Mouse (Mus musculus): ENCODE data around the gene Dnaic1. TPM values are rescaled to one million over a fixed set of nuclear protein-coding genes. Genes with fewer than 3 reads are reported as not detected.

Dnaic1 gene
- polyA plus RNA-seq, 1 experiment: not detected

DNA sequence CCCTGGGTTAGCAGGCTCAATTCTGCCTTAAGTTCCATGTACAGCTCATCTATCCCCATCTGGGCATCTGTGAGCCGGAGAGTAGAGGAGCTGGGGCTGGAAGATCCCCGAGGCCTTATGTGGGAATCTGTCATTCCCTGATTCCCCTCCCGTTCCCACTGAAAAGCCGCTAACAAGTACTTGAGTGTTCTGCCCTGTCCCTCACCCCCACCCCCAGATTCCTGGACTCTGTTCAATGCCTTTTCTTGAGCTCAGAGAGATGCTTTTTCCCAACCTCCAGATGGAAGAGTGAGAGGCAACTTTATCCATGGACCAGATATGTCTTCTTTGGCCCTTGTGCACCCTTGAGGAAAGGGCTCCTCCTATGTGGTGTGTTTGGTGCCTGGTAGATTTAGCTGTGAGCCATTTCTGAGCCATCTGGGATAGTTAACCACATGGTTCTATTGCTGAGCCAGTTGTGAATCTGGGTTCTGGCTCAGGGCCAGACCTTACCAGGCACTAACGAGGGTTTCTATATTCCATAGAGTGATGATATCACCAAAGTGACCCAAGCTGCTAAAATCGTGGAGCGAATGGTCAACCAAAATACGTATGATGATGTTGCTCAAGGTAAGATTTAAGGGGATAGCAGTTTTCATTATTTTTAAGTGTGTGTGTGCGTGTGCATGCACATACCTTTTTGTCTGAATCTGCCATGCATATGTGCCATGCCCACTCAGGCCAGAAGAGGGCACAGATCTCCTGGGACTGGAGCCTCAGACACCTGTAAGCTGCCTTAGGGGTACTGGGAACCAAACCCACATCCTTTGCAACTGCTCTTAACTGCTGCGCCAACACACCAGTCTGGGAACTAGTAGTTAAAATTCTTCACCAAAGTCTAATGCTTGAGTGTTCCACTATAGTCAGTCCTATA is 40.4 kb downstream of the Dnaic1 start:
- TF ChIP-seq CTCF (IDR thresholded peaks at IDR 0.05; ENCODE audit: low read depth, low read length) (0 out of 2 replicates have a peak, but pooled peaks have one; percentile 20), POLR2A (IDR thresholded peaks at IDR 0.05; ENCODE audit: borderline replicate concordance, low read depth, low read length) (no peak)

DNA sequence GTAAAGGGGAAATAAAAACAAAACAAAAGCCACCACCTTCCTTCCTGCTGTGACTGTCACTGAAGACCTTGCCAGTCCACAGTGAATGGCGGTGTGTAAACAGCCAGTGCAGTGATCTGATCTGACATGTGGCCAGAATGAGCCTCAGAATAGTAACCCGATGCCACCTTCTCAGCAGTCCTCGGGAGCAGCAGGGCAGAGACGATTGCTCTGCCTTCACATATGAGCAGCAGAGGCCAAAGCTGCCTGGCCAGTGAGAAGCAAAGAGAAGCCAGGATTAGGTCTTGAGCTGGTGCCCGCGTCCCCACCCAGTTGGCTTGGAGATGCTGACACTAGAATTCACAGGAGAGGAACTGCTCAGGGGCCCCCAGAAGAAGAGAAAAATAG is 41.0 kb downstream of the Dnaic1 start:
- Histone ChIP-seq H3K27ac (ENCODE audit: insufficient read depth, low read depth, low read length) (no peak overlapping the region), H3K4me1 (ENCODE audit: control insufficient read depth, insufficient read depth, low read length) (peaks cover 3% of the 10 kb centered on the region; the same call in 1 of the 2 replicates), H3K4me3 (ENCODE audit: insufficient read depth, low read length) (no peak overlapping the region)
- no peak for TF ChIP-seq POLR2A (IDR thresholded peaks at IDR 0.05; ENCODE audit: borderline replicate concordance, low read depth, low read length)
- no peak for TF ChIP-seq CTCF (IDR thresholded peaks at IDR 0.05; ENCODE audit: low read depth, low read length)

More for the DNA sequence above, 40.4 kb downstream of the Dnaic1 start:
- Histone ChIP-seq H3K4me1 (ENCODE audit: control insufficient read depth, insufficient read depth, low read length) (peaks cover 3% of the 10 kb centered on the region; the same call in 1 of the 2 replicates), H3K27ac (ENCODE audit: insufficient read depth, low read depth, low read length) (no peak overlapping the region), H3K4me3 (ENCODE audit: insufficient read depth, low read length) (no peak overlapping the region)

DNA sequence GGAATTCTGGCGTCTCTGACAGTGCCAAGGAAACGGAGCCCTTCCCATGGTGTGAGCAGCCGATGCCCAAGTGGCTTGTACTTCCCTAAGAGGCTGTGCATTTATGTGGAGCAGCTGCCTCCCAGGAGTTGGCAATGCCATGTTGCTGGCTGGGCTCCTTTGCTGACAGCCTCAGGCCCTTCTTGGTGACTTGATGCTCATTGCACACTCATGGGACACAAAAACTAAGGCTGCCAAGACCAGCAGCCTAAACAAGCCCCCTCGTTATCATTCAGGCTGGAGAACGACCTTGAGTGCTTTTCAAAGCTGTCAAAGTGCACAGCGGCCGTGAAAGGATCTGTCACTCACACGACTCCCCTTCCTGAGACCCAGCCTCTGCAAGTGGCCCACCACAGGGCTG is 42.6 kb downstream of the Dnaic1 start:
- TF ChIP-seq CTCF (IDR thresholded peaks at IDR 0.05; ENCODE audit: low read depth, low read length) (no peak), POLR2A (IDR thresholded peaks at IDR 0.05; ENCODE audit: borderline replicate concordance, low read depth, low read length) (no peak)
- H3K4me1 ChIP-seq (ENCODE audit: control insufficient read depth, insufficient read depth, low read length): peaks cover 3% of the 10 kb centered on the region; the same call in 1 of the 2 replicates
- H3K4me3 ChIP-seq (ENCODE audit: insufficient read depth, low read length): no peak overlapping the region
- H3K27ac ChIP-seq (ENCODE audit: insufficient read depth, low read depth, low read length): no peak overlapping the region

DNA sequence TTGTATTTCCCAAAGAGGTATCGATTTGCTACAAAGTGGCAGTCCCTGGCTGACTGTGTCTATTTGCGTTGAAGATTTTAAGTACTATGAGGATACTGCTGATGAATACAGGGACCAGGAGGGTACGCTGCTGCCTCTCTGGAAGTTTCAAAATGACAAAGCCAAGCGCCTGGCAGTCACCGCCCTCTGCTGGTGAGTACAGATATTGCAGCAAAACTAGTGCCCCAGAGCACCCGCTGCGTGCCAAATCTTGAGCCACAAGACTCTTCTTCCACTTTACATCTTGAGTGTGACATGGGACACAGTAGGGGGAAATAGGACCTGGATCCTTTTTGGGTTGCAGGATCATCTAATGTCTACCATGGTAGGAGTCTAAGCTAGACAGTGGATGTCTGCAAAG is 44.6 kb downstream of the Dnaic1 start:
- Histone ChIP-seq H3K27ac (ENCODE audit: insufficient read depth, low read depth, low read length) (no peak overlapping the region), H3K4me1 (ENCODE audit: control insufficient read depth, insufficient read depth, low read length) (peaks cover 3% of the 10 kb centered on the region; the same call in 1 of the 2 replicates), H3K4me3 (ENCODE audit: insufficient read depth, low read length) (no peak overlapping the region)
- TF ChIP-seq CTCF (IDR thresholded peaks at IDR 0.05; ENCODE audit: low read depth, low read length) (peak; percentile 92), POLR2A (IDR thresholded peaks at IDR 0.05; ENCODE audit: borderline replicate concordance, low read depth, low read length) (no peak)

DNA sequence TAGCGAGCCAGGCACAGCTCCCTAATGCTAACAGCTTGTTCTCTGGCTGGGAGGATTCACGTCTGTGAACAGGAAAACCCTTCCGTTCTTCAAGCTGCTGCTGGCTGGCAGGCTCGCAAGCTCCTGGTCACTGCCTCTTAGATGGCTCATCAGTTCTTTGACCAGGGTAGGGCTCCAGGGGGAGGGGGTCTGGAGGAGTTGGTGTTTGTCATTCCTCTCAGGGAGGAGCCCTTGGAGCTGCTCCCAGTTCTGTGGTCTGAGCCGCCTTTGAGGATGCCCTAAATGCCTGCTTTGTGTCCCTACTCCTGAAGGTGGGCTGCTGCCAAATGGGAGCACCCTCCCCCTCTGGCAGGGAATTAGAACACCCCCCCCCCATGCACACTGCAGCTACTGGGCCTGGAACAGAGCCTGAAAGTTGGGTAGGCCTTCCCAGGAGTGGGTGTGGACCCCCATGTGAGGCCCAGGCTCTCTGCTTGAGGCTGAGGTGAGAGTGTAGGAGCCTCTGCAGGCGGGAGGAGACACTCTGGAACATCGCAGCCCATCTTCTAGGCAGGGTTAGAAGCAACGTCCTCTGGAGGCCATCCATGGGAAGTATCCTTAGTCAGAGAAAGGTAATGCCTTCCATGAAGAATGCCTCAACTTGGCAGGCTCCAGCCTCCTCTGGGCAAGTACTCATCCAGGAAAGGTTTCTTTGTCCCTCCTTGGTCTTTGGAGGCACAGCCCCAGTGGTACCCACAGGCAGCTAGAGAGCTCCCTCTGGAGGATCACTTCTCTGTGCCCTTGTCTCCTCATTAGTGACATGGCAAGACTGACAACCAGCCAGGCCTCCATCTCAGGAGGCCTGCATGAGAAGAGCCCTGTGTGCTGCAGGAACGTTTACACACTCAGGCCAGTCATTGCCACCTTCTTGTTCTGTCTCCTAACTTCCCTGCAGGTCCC is 46.4 kb downstream of the Dnaic1 start:
- Histone ChIP-seq H3K4me1 (ENCODE audit: control insufficient read depth, insufficient read depth, low read length) (peaks cover 3% of the 10 kb centered on the region; the same call in 1 of the 2 replicates), H3K4me3 (ENCODE audit: insufficient read depth, low read length) (no peak overlapping the region), H3K27ac (ENCODE audit: insufficient read depth, low read depth, low read length) (no peak overlapping the region)
- TF ChIP-seq POLR2A (IDR thresholded peaks at IDR 0.05; ENCODE audit: borderline replicate concordance, low read depth, low read length): no peak
- peak; percentile 20; the same call in 1 of the 2 replicates for TF ChIP-seq CTCF (IDR thresholded peaks at IDR 0.05; ENCODE audit: low read depth, low read length)

DNA sequence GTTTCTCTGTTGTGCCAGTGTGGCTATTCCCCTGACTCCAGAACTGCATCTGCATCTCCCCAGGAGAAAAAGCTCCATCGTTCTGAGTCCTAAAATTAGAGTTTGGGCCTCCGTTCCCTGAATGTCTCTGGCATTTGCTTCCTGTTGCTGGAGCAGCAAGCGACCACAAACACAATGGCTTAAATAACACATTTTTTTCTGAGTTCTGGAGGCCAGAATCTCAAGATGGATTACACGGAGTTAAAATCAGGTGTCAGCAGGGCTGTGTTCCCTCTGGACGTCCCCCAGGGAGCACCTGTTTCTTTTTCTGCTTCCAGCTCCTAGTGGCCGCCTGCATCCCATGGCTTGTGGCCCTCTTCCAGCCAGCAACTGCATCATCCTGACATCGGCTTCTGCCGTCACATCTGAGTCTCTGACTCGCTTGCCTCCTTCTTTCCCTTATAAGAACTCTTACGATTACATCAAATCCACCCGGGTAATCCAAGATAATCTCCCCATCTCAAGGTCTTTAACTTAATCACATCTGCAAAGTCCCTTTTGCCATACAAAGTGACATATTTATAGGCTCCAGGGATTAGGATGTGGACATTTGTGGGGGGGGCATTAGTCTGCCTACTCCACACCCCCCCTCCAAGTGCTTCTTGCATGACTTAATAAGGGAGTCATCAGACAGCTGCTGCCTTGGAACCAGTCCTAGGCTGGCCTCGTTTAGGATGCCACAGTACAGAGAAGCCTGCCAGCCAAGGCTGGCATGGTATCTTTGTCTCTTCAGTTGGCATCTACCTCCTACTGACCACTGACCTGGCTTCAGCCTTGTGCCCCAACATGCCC is 49.6 kb downstream of the Dnaic1 start:
- peaks cover 15% of the 10 kb centered on the region for H3K4me1 ChIP-seq (ENCODE audit: control insufficient read depth, insufficient read depth, low read length)
- H3K27ac ChIP-seq (ENCODE audit: insufficient read depth, low read depth, low read length): no peak overlapping the region
- no peak overlapping the region for H3K4me3 ChIP-seq (ENCODE audit: insufficient read depth, low read length)
- TF ChIP-seq POLR2A (IDR thresholded peaks at IDR 0.05; ENCODE audit: borderline replicate concordance, low read depth, low read length) (no peak), CTCF (IDR thresholded peaks at IDR 0.05; ENCODE audit: low read depth, low read length) (no peak)

DNA sequence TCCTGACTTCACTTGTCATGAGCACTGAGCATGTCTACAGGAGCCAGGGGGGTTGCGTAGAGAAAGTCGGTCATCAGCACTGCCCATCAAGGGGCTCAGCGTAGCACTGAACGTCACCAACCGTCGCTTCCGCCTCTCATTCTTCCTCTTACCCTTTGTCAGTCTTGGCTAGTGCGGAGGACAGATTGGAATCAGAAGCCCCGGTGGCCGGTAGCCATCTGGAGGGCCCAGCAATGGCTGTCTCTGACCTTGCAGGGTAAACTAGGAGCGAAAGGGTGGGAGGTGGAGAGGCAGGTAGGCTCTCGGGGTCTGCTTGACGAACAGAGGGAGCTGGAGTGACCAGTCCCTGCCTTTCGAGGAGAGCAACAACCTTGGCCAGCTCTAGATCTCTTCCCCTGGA is 52.5 kb downstream of the Dnaic1 start:
- Histone ChIP-seq H3K4me3 (ENCODE audit: insufficient read depth, low read length) (no peak overlapping the region), H3K4me1 (ENCODE audit: control insufficient read depth, insufficient read depth, low read length) (peaks cover 26% of the 10 kb centered on the region), H3K27ac (ENCODE audit: insufficient read depth, low read depth, low read length) (no peak overlapping the region)
- TF ChIP-seq POLR2A (IDR thresholded peaks at IDR 0.05; ENCODE audit: borderline replicate concordance, low read depth, low read length) (no peak), CTCF (IDR thresholded peaks at IDR 0.05; ENCODE audit: low read depth, low read length) (no peak)

DNA sequence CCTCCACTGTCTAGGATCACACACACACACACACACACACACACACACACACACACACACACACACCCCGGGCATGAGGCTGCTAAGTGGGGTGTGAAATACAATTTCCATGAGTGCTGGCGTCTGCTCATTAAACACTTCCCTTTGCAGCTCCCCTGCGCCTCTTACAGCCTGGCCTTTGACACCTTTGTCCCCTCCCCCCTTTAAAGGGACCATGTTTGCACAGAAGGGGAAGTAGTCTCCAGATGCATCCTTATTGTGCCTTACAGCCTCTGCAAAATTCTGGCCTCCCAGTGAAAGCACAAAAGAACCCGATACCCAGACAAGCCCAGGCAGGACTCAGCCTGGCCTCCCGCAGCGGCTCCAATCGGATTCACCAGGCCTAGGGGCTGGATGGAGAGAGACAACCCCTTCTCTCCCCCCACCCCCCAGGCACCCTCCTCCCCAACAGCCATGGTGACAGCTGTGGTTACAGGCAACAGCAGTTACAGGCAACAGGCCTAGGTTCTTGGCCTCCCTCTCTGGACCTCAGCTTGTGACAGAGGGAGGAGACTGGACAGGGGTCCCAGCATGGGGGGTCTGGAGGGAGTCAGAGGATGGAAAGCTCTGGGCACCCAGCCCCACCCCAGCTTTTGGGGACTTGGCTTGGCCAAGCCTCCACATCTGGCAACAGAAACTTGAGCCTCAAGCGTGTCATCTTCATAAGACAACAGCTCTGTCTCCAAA is 58.8 kb downstream of the Dnaic1 start:
- Histone ChIP-seq H3K4me1 (ENCODE audit: control insufficient read depth, insufficient read depth, low read length) (peaks cover 47% of the 10 kb centered on the region), H3K27ac (ENCODE audit: insufficient read depth, low read depth, low read length) (peak overlapping the region; percentile 91), H3K4me3 (ENCODE audit: insufficient read depth, low read length) (peak overlapping the region; percentile 20; the same call in 1 of the 2 replicates)
- TF ChIP-seq POLR2A (IDR thresholded peaks at IDR 0.05; ENCODE audit: borderline replicate concordance, low read depth, low read length) (no peak), CTCF (IDR thresholded peaks at IDR 0.05; ENCODE audit: low read depth, low read length) (no peak)

Data from bone marrow macrophage, adult 2 months (primary cell).